Mouse (Mus musculus): ENCODE data around the gene Vmn1r54. TPM values are rescaled to one million over a fixed set of nuclear protein-coding genes. Genes with fewer than 3 reads are reported as not detected.
"Not testable (repeated sequence)": the region's sequence is repeated elsewhere in the genome, so short reads cannot be mapped to it uniquely, and the experiment has no call there.

Gene Vmn1r54
- not detected in 2 replicates for polyA plus RNA-seq (2012; rRNA removed)

DNA sequence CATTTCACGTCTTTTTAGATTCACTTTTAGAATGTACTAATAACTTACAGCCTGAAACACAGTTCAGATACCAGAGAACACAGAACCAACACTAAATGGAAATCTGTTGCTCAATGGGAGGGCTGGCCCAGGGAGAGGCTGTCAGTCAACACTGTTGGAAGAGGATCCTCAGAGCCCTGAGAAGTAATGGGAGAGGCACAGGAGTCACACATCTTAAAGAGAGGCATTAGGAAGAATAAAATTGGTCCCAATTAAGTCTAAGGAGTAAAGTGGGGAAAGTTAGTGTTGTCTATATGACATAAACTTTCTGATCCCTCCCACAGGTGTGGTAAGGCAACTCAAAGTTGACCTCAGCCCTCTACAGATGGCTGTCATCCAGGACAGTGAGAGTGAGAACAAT is at the start of gene Vmn1r54:
Gene Vmn1r54, plus strand, starts transcription at position 301 of the 400 bp plus-strand sequence.
- no peak for DNase-seq
- no peaks in the 10 kb centered on the region for H3K4me1 ChIP-seq (ENCODE audit: control insufficient read depth, insufficient read depth, low read length)
- no peaks in the 10 kb centered on the region for H3K36me3 ChIP-seq (ENCODE audit: control insufficient read depth, insufficient read depth, low read length)
- WGBS, result 78% methylated on average over 1 of the region's 1 CpGs
- no peaks in the 10 kb centered on the region for H3K27me3 ChIP-seq (replicated peaks; ENCODE audit: control insufficient read depth, insufficient read depth, low read length)
- no peak within 1 kb of the TSS for H3K4me3 ChIP-seq (ENCODE audit: insufficient read depth, low read depth, low read length)
- no peak within 1 kb of the TSS for H3K27ac ChIP-seq (ENCODE audit: insufficient read depth, low read depth, low read length)
- TF ChIP-seq CTCF (conservative IDR thresholded peaks at IDR 0.05; ENCODE audit: insufficient read depth, insufficient read length, low read depth, low read length) (no peak), POLR2A (IDR thresholded peaks at IDR 0.05; ENCODE audit: low read depth, low read length) (no peak)

DNA sequence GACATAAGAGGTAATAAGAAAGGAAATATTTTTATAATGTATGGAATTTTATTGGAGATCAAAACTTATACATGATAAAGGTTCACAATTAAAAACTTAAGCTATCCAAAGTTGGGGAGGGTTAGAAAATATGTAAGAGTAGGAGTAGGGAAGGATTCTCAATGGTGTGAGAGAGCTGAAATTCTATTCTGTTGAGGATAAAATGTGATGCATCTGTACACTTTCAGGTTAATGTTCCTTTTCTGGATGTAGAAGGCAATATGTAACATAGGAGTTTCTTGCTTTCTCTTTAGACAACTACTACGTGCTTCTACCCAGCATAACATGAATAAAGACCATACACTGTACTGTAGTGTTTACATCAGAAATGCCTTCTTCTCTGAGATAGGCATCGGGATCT is 43.6 kb upstream of the Vmn1r54 start, which contains the start of gene V1ra8:
Gene V1ra8, plus strand, starts transcription at position 301 of the 400 bp plus-strand sequence.
- H3K4me1 ChIP-seq (ENCODE audit: control insufficient read depth, insufficient read depth, low read length); H3K27me3 ChIP-seq (replicated peaks; ENCODE audit: control insufficient read depth, insufficient read depth, low read length); H3K36me3 ChIP-seq (ENCODE audit: control insufficient read depth, insufficient read depth, low read length); H3K27ac ChIP-seq (ENCODE audit: insufficient read depth, low read depth, low read length); H3K4me3 ChIP-seq (ENCODE audit: insufficient read depth, low read depth, low read length); DNase-seq: not testable (repeated sequence)
- 80% methylated on average over 2 of the region's 2 CpGs for WGBS

DNA sequence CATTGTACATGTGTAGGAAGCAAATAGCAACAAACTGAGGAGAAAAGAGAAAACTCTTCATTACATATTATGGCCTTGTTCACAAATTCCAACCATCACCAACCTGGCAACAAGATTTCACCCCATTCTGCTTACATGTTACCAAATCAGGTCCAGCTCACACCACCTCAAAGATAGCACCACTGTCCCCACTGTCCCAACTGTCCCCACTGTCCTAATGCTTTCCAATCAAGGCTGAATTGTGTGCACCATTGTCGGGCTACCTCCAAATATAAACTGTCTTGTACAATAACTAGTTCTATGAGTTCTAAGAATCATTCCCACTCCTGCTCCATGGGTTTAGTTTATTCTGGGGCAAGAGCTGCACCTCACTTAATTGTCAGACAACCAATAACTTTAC is 21.8 kb upstream of the Vmn1r54 start, which contains the start of gene Vmn1r53:
Gene Vmn1r53, minus strand, starts transcription at position 101 of the 400 bp plus-strand sequence.
- H3K27ac ChIP-seq (ENCODE audit: insufficient read depth, low read depth, low read length), result no peak within 1 kb of the TSS
- H3K4me3 ChIP-seq (ENCODE audit: insufficient read depth, low read depth, low read length), result no peak within 1 kb of the TSS
- H3K4me1 ChIP-seq (ENCODE audit: control insufficient read depth, insufficient read depth, low read length), result no peaks in the 10 kb centered on the region
- 89% methylated on average over 1 of the region's 1 CpGs for WGBS
- TF ChIP-seq POLR2A (IDR thresholded peaks at IDR 0.05; ENCODE audit: low read depth, low read length) (no peak), CTCF (conservative IDR thresholded peaks at IDR 0.05; ENCODE audit: insufficient read depth, insufficient read length, low read depth, low read length) (no peak)
- no peaks in the 10 kb centered on the region for H3K36me3 ChIP-seq (ENCODE audit: control insufficient read depth, insufficient read depth, low read length)
- no peaks in the 10 kb centered on the region for H3K27me3 ChIP-seq (replicated peaks; ENCODE audit: control insufficient read depth, insufficient read depth, low read length)
- no peak for DNase-seq

DNA sequence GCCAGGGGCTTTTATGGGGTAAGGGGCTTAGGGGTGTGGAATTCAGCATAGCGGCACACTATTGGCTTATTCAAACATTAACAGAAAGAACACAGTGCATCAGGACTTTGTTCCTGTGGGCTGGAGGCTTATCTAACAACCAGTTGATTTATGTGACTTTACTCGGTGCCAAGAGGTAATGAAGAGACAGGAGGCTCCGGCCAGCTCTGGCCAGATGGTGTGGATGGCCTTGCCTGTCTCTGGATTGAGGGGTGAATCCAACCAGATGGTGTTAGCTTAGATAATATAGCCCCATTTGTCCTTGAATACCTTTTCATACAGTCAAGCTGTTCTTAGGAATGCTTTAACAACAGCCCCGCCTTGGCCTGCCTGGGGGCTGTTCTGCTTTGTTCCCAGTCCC is 14.0 kb upstream of the Vmn1r54 start:
- not testable (repeated sequence) for H3K27ac ChIP-seq (ENCODE audit: insufficient read depth, low read depth, low read length); H3K4me3 ChIP-seq (ENCODE audit: insufficient read depth, low read depth, low read length); H3K27me3 ChIP-seq (replicated peaks; ENCODE audit: control insufficient read depth, insufficient read depth, low read length); H3K4me1 ChIP-seq (ENCODE audit: control insufficient read depth, insufficient read depth, low read length); DNase-seq; H3K36me3 ChIP-seq (ENCODE audit: control insufficient read depth, insufficient read depth, low read length)
- WGBS, result 79% methylated on average over 4 of the region's 4 CpGs

DNA sequence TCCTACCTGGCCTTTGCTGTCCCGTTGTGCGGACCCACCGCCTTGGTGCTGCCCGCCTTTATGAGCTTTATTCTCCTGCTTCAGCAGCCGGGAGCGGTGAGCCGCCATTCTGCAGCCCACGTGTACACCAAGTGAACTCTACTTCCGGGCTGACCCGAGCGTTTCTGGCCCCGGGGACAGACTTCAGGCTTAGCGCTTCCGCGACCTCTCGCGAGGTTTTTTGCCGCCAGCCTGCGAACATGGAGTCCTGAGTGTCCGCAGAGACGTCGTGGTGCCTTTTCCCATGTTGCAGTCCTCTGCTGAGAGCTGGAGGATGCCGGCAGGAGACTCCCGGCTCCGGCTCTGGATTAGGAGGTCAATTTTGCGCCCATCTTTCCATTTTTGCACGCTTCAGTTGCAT is 13.4 kb upstream of the Vmn1r54 start:
- 64% methylated on average over 27 of the region's 27 CpGs for WGBS
- DNase-seq, result no peak
- Histone ChIP-seq H3K27me3 (replicated peaks; ENCODE audit: control insufficient read depth, insufficient read depth, low read length) (no peaks in the 10 kb centered on the region), H3K27ac (ENCODE audit: insufficient read depth, low read depth, low read length) (no peak overlapping the region), H3K4me3 (ENCODE audit: insufficient read depth, low read depth, low read length) (no peak overlapping the region), H3K36me3 (ENCODE audit: control insufficient read depth, insufficient read depth, low read length) (no peaks in the 10 kb centered on the region), H3K4me1 (ENCODE audit: control insufficient read depth, insufficient read depth, low read length) (no peaks in the 10 kb centered on the region)
- TF ChIP-seq CTCF (conservative IDR thresholded peaks at IDR 0.05; ENCODE audit: insufficient read depth, insufficient read length, low read depth, low read length), result no peak
- TF ChIP-seq POLR2A (IDR thresholded peaks at IDR 0.05; ENCODE audit: low read depth, low read length), result no peak

DNA sequence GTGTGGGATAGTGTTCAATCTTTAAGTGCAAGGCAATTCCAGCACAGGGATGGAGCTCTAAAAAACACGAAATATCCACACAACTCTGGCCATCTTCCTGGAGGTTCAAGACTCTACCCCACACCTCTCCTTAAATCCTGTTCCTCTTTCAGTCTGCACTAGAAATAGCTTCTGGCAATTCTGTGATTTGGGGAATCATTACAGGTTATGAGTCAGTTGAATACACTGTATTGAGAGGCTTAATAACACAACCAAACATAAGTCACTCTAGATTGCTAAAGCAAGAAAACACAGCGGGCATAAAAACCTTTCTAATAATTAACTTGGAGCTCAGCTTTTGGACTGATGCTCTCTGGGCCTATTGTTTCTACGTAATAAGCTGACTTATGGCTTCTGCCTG is 2.1 kb upstream of the Vmn1r54 start:
- Histone ChIP-seq H3K36me3 (ENCODE audit: control insufficient read depth, insufficient read depth, low read length) (no peaks in the 10 kb centered on the region), H3K4me1 (ENCODE audit: control insufficient read depth, insufficient read depth, low read length) (no peaks in the 10 kb centered on the region), H3K27me3 (replicated peaks; ENCODE audit: control insufficient read depth, insufficient read depth, low read length) (no peaks in the 10 kb centered on the region), H3K4me3 (ENCODE audit: insufficient read depth, low read depth, low read length) (no peak overlapping the region), H3K27ac (ENCODE audit: insufficient read depth, low read depth, low read length) (no peak overlapping the region)
- TF ChIP-seq POLR2A (IDR thresholded peaks at IDR 0.05; ENCODE audit: low read depth, low read length) (no peak), CTCF (conservative IDR thresholded peaks at IDR 0.05; ENCODE audit: insufficient read depth, insufficient read length, low read depth, low read length) (no peak)
- no peak for DNase-seq
- WGBS, result 53% methylated on average over 3 of the region's 3 CpGs

DNA sequence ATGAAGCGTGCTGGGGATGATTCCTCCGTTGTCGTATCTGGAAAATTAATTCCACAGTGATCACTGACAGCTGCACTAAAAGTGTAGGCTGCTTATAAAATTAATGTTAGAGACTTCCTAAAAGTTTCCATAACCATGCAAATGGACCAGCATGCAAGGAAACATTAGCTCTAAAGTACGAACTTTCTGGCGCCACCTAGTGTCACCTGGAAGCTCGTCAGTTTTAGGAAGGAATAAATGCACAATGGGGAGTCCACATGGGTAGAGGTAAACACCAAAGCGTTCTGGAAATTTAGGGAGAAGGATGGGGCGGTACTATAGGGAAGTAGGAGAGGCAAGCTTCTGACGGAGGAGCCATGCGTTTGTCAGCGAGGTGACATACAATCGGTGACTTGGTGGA is 42.2 kb downstream of the Vmn1r54 start:
- no peak overlapping the region for H3K27ac ChIP-seq (ENCODE audit: insufficient read depth, low read depth, low read length)
- no peaks in the 10 kb centered on the region for H3K27me3 ChIP-seq (replicated peaks; ENCODE audit: control insufficient read depth, insufficient read depth, low read length)
- TF ChIP-seq CTCF (conservative IDR thresholded peaks at IDR 0.05; ENCODE audit: insufficient read depth, insufficient read length, low read depth, low read length), result 0 out of 2 replicates have a peak, but pooled peaks have one; percentile 28
- no peak for TF ChIP-seq POLR2A (IDR thresholded peaks at IDR 0.05; ENCODE audit: low read depth, low read length)
- DNase-seq, result peak; percentile 42
- H3K4me3 ChIP-seq (ENCODE audit: insufficient read depth, low read depth, low read length), result no peak overlapping the region
- H3K4me1 ChIP-seq (ENCODE audit: control insufficient read depth, insufficient read depth, low read length), result no peaks in the 10 kb centered on the region
- 51% methylated on average over 12 of the region's 12 CpGs for WGBS
- no peaks in the 10 kb centered on the region for H3K36me3 ChIP-seq (ENCODE audit: control insufficient read depth, insufficient read depth, low read length)

DNA sequence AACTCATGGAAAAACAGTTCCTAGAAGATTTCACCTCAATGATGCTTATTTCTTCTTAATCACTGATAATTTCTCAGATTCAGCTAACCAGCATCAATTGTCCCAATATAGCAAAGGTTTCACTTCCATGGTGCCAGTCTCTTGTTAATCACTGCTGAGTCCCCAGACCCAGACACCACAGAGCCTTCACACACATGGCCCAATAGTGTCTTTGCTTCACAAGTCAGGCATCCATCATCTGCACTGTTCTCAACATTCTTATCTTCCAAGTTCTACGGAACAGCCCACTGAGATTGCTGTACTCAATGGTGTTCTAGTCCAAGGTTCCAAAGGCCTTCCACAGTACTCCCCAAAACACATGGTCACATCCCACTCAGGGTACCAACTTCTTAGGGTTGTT is 54.8 kb downstream of the Vmn1r54 start, which contains the start of gene BC048671:
Gene BC048671, plus strand, starts transcription at position 301 of the 400 bp plus-strand sequence.
- TF ChIP-seq CTCF (conservative IDR thresholded peaks at IDR 0.05; ENCODE audit: insufficient read depth, insufficient read length, low read depth, low read length) (no peak), POLR2A (IDR thresholded peaks at IDR 0.05; ENCODE audit: low read depth, low read length) (no peak)
- H3K4me3 ChIP-seq (ENCODE audit: insufficient read depth, low read depth, low read length), result no peak within 1 kb of the TSS
- no peak for DNase-seq
- H3K27me3 ChIP-seq (replicated peaks; ENCODE audit: control insufficient read depth, insufficient read depth, low read length), result no peaks in the 10 kb centered on the region
- H3K36me3 ChIP-seq (ENCODE audit: control insufficient read depth, insufficient read depth, low read length), result no peaks in the 10 kb centered on the region
- WGBS, result 98% methylated on average over 1 of the region's 1 CpGs
- H3K4me1 ChIP-seq (ENCODE audit: control insufficient read depth, insufficient read depth, low read length), result no peaks in the 10 kb centered on the region
- no peak within 1 kb of the TSS for H3K27ac ChIP-seq (ENCODE audit: insufficient read depth, low read depth, low read length)
